Comparison of ENCODE assay signal across 17 mouse cellular contexts in the genomic region with DNA sequence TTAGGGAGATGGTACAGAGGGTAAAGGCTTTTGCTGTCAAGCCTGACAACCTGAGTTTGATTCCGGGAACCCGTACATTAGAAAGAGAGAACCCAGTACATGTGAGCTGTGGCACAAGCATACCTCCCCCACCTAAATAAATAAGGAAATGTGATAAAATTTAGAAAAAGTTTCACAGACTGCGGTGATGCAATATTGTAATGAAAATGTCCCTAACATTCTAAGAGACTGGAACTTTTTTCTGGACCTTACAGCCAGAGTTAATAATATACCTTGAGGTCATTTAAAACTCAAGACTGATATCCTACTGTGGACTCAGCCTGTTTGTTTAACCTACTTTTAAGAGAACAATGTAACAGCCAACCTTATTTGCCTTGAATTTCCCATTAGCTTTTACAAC.
"Had no signal": no experiment of that assay in that cellular context is flagged by ENCODE, and none has a peak within 500 bp of the region (broad histone marks: within the 10 kb centered on the region; RNA-seq: fewer than 3 reads in every experiment).

No protein-coding gene starts in this region.

- H3K4me3 ChIP-seq: kidney, embryonic 15.5 days; midbrain, embryonic 13.5 days; myocyte; neural tube, embryonic 13.5 days had no signal

- ATAC-seq: hindbrain, postnatal 0 days; inflammation-experienced regulatory T-cells, adult 6 months; midbrain, embryonic 13.5 days; midbrain, embryonic 16.5 days had no signal

- H3K27me3 ChIP-seq: midbrain, embryonic 13.5 days had no signal

- H3K9ac ChIP-seq: hindbrain, embryonic 14.5 days; kidney, embryonic 15.5 days; liver, embryonic 14.5 days; lung, embryonic 14.5 days; midbrain, embryonic 13.5 days; neural tube, embryonic 13.5 days had no signal

- H3K9me3 ChIP-seq: kidney, embryonic 15.5 days; midbrain, embryonic 13.5 days; neural tube, embryonic 13.5 days had no signal

- H3K36me3 ChIP-seq: kidney, embryonic 15.5 days; midbrain, embryonic 13.5 days; neural tube, embryonic 13.5 days had no signal

- H3K4me1 ChIP-seq: kidney, embryonic 15.5 days; midbrain, embryonic 13.5 days; neural tube, embryonic 13.5 days had no signal

- H3K27ac ChIP-seq: hindbrain, embryonic 14.5 days; hindbrain, postnatal 0 days; kidney, embryonic 15.5 days; liver, embryonic 14.5 days; macrophage; midbrain, embryonic 13.5 days; neural tube, embryonic 13.5 days had no signal

- H3K4me2 ChIP-seq: hindbrain, embryonic 14.5 days; kidney, embryonic 15.5 days; lung, embryonic 14.5 days; midbrain, embryonic 13.5 days; neural tube, embryonic 13.5 days had no signal

- DNase-seq: kidney, postnatal 10 days; lung, embryonic 14.5 days; lung, postnatal 10 days; retina, postnatal 1 day; right cerebral cortex, postnatal 25 days; spleen, adult 18-20 months; thymus, postnatal 25 days had no signal
